Mouse (Mus musculus) midbrain, embryonic 10.5 days (tissue): Measurements from ENCODE around the gene Bag5. TPM values are rescaled to one million over a fixed set of nuclear protein-coding genes. Genes with fewer than 3 reads are reported as not detected.
"Not testable (repeated sequence)": the region's sequence is repeated elsewhere in the genome, so short reads cannot be mapped to it uniquely, and the experiment has no call there.

ENCODE experiments used
- DNase-seq: peaks from one replicate; pipeline ENCODE4 v3.0.0-alpha.2; 2017; ENCODE audit warnings: low spot score
- H3K27ac ChIP-seq: fragments of 300-500 bp; sonication (generic); replicated peaks from 2 replicates; pipeline ENCODE4 v1.5.1; 2016; ENCODE audit warnings: mild to moderate bottlenecking
- H3K27me3 ChIP-seq: fragments of 300-500 bp; sonication (generic); 2 replicates; pipeline ENCODE4 v1.6.1; 2016; ENCODE audit warnings: low read depth, mild to moderate bottlenecking; ENCODE audit not compliant: poor library complexity, severe bottlenecking
- H3K36me3 ChIP-seq: fragments of 300-500 bp; sonication (generic); 2 replicates; pipeline ENCODE4 v1.6.1; 2016; ENCODE audit warnings: mild to moderate bottlenecking, moderate library complexity
- H3K4me1 ChIP-seq: fragments of 300-500 bp; sonication (generic); 2 replicates; pipeline ENCODE4 v1.6.1; 2016
- H3K4me3 ChIP-seq: fragments of 300-500 bp; sonication (generic); 2 replicates; pipeline ENCODE4 v1.5.1; 2016; ENCODE audit warnings: mild to moderate bottlenecking, moderate library complexity
- H3K9me3 ChIP-seq: fragments of 300-500 bp; sonication (generic); replicated peaks from 2 replicates; pipeline ENCODE4 v1.6.1; 2016; ENCODE audit warnings: mild to moderate bottlenecking
- WGBS: fragments of 180-500 bp; shearing (Covaris S2); methylation state at CpG from one replicate; pipeline ENCODE4 v1.1.7; 2016; 5-methylcytosine and 5-hydroxymethylcytosine counted together
- polyA plus RNA-seq: library from polyadenylated mRNA; unstranded; fragments of >200 nt; fragmentation: Nextera tagmentation; extraction: Ambion mirVana; gene quantifications from 2 replicates; pipeline ENCODE4 v1.2.1, GENCODE M21; 2016

Gene Bag5
- polyA plus RNA-seq, 1 experiment from 2014 or later = 57.2 TPM

GRCm38 (mm10) chr12:111666380-111666779, 46.7 kb downstream of the Bag5 start:
- no peak overlapping the region for H3K4me3 ChIP-seq
- 80% methylated on average over 13 of the region's 13 CpGs for WGBS
- H3K27me3 ChIP-seq = peaks cover 12% of the 10 kb centered on the region; the same call in 1 of the 2 replicates
- H3K36me3 ChIP-seq = peaks cover 90% of the 10 kb centered on the region
- H3K4me1 ChIP-seq = peaks cover 59% of the 10 kb centered on the region
- DNase-seq = no peak
- no peaks in the 10 kb centered on the region for H3K9me3 ChIP-seq
- H3K27ac ChIP-seq = 0 out of 2 replicates have a peak overlapping the region, but pooled peaks have one; percentile 6

GRCm38 (mm10) chr12:111665041-111665880, 47.8 kb downstream of the Bag5 start:
- Histone ChIP-seq H3K4me1 (peaks cover 52% of the 10 kb centered on the region), H3K36me3 (peaks cover 89% of the 10 kb centered on the region), H3K27ac (no peak overlapping the region), H3K27me3 (peaks cover 4% of the 10 kb centered on the region; the same call in 1 of the 2 replicates), H3K9me3 (no peaks in the 10 kb centered on the region), H3K4me3 (no peak overlapping the region)
- DNase-seq = no peak
- WGBS = 83% methylated on average over 13 of the region's 13 CpGs

DNA sequence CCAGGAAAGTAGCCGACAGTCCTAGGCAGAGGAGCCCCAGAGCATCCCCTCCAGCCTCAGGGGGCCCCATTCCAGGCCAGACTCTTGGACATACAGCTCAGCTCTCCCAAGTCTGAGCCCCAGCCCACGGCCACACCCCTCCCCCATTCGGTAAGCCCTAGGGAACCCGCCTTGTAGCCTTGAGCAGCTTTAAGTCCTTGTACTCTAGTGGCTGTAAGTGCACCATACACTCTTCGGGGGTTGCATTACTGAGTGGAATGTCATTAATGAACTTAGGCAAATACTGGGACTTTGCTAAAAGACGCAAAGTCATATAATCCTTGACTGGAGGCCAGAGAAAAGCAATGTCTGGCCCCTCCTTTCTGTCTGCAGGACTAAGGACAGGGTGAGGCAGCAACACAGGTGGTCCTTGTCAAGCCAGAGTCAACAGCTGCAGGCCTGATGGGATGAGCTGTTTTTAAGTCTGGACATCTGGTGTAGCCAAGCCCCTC, 48.9 kb downstream of the Bag5 start:
- peaks cover 46% of the 10 kb centered on the region for H3K4me1 ChIP-seq
- peak overlapping the region; percentile 79 for H3K27ac ChIP-seq
- DNase-seq = no peak
- peaks cover 89% of the 10 kb centered on the region for H3K36me3 ChIP-seq
- no peaks in the 10 kb centered on the region for H3K27me3 ChIP-seq
- no peaks in the 10 kb centered on the region for H3K9me3 ChIP-seq
- peak overlapping the region; percentile 24; the same call in 1 of the 2 replicates for H3K4me3 ChIP-seq
- 43% methylated on average over 6 of the region's 6 CpGs for WGBS

DNA sequence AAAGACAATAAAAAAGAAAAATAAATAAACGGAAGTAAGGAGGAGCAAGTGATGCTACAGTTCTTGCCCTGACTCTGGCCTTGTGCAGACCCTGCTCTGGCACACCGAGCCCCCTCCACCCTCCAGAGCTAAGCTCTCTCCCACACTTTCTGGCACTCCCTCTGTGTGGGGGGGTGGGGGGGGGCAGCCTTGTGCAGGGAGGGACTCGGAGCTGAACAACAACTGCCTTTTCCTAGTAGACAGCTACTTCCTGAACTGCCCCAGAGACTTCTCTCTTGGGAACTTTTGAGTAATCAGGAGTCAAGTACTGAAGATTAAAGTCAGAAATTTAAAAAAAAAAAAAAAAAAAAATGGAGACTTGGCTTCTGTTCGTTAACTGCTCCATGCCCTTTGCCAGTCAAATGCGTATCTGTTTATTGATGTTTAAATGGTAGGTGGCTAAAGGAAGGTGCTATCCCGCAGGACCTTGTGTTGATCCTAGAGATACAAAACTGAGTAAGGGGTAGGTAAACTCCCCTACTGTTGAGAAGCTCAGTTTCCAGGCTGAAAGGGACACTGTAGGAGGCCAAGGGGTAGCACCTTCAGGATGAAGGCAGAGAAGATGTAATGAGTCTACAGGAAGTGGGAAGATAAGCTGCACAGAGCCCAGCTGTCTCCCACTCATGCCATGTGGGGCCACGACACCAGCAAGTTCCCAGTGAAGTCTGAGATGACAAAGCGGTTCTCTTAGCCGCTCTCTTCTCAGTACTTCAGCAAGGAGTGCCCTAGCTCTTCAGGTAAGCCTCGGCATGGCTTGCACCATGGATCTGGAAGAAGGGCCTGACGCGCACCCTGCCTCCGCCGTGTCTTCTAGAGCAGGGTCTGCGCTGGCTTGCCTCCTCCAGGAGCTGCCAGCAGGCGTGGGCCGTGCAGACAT, 49.6 kb downstream of the Bag5 start:
- Histone ChIP-seq H3K9me3 (no peaks in the 10 kb centered on the region), H3K4me3 (peak overlapping the region; percentile 24; the same call in 1 of the 2 replicates), H3K27me3 (no peaks in the 10 kb centered on the region), H3K36me3 (peaks cover 89% of the 10 kb centered on the region), H3K27ac (peak overlapping the region; percentile 79), H3K4me1 (peaks cover 39% of the 10 kb centered on the region)
- WGBS = 80% methylated on average over 17 of the region's 17 CpGs
- no peak for DNase-seq

DNA sequence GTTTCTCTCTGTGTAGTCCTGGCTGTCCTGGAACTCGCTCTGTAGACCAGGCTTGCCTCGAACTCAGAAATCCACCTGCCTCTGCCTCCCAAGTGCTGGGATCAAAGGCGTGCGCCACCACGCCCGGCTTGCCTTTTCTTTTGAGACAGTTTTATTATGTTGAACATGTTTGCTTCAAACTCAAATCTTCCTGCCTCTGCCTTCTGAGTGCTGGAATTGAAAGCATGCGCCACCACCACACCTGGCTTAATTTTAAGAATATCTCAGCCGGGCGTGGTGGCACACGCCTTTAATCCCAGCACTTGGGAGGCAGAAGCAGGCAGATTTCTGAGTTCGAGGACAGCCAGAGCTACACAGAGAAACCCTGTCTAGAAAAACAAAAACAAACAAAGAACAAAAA, 51.5 kb downstream of the Bag5 start:
- WGBS = 99% methylated on average over 11 of the region's 11 CpGs
- DNase-seq, H3K4me3 ChIP-seq, H3K27ac ChIP-seq, H3K9me3 ChIP-seq, H3K27me3 ChIP-seq: not testable (repeated sequence)
- peaks cover 30% of the 10 kb centered on the region for H3K4me1 ChIP-seq
- H3K36me3 ChIP-seq = peaks cover 87% of the 10 kb centered on the region

GRCm38 (mm10) chr12:111660628-111661027, 52.4 kb downstream of the Bag5 start:
- Histone ChIP-seq H3K4me1 (peaks cover 27% of the 10 kb centered on the region), H3K9me3 (no peaks in the 10 kb centered on the region), H3K36me3 (peaks cover 88% of the 10 kb centered on the region), H3K27ac (no peak overlapping the region; the same call in 1 of the 2 replicates), H3K4me3 (no peak overlapping the region), H3K27me3 (no peaks in the 10 kb centered on the region)
- WGBS = 96% methylated on average over 1 of the region's 1 CpGs
- no peak for DNase-seq

Other genes with a start within 250 kb of the Bag5 start
- 7.8 and 10.4 TPM in 2 replicates for gene Gm266, start 227.4 kb downstream of the Bag5 start, polyA plus RNA-seq
- gene Eif5, start 175.2 kb downstream of the Bag5 start, polyA plus RNA-seq = 713 and 786 TPM in 2 replicates
- gene Mark3, start 138.7 kb downstream of the Bag5 start, polyA plus RNA-seq = 44.2 and 47.4 TPM in 2 replicates
- 2,837 and 3,349 TPM in 2 replicates for gene Ckb, start 40.9 kb downstream of the Bag5 start, polyA plus RNA-seq
- 18.4 and 18.7 TPM in 2 replicates for gene Trmt61a, start 35.2 kb downstream of the Bag5 start, polyA plus RNA-seq
- 59.8 and 59.9 TPM in 2 replicates for gene Apopt1, start within 50 bp of the Bag5 start, polyA plus RNA-seq
- 189 and 265 TPM in 2 replicates for gene Klc1, start 45.6 kb upstream of the Bag5 start, polyA plus RNA-seq
- 16.7 and 18.2 TPM in 2 replicates for gene Xrcc3, start 100.6 kb upstream of the Bag5 start, polyA plus RNA-seq
- 75.3 and 79.2 TPM in 2 replicates for gene Zfyve21, start 100.9 kb upstream of the Bag5 start, polyA plus RNA-seq
- gene Ppp1r13b, start 194.9 kb upstream of the Bag5 start, polyA plus RNA-seq = 3.5 and 4.9 TPM in 2 replicates